Comparison of ENCODE assay signal across 8 mouse cellular contexts in genomic region chr8:48098081-48098639, GRCm38 (mm10). TPM values are rescaled to one million over a fixed set of nuclear protein-coding genes. Genes with fewer than 3 reads are reported as not detected.
DNase-seq lines count a peak whose midpoint lies in the region; ATAC-seq and TF ChIP-seq lines count a peak whose summit lies in the region.

No protein-coding gene starts in this region.

- 64% methylated on average over 13 of the region's 13 CpGs for WGBS in embryonic facial prominence, embryonic 12.5 days
- WGBS in embryonic facial prominence, embryonic 10.5 days = 71% methylated on average over 13 of the region's 13 CpGs
- 61% methylated on average over 13 of the region's 13 CpGs for WGBS in lung, postnatal 0 days
- 69% methylated on average over 13 of the region's 13 CpGs for WGBS in intestine, embryonic 16.5 days
- WGBS in stomach, embryonic 15.5 days = 66% methylated on average over 13 of the region's 13 CpGs

- H3K4me1 ChIP-seq in embryonic facial prominence, embryonic 12.5 days = 0 out of 2 replicates have a peak, but pooled peaks cover 8% of the 10 kb centered on the region
- H3K4me1 ChIP-seq in embryonic facial prominence, embryonic 10.5 days = peaks cover 14% of the 10 kb centered on the region
- H3K4me1 ChIP-seq in lung, postnatal 0 days (ENCODE audit: insufficient read depth, low read depth, low read length) = no peaks in the 10 kb centered on the region
- 0 out of 2 replicates have a peak, but pooled peaks cover 5% of the 10 kb centered on the region for H3K4me1 ChIP-seq in intestine, embryonic 16.5 days (ENCODE audit: control insufficient read depth, insufficient read depth, low read length)
- 0 out of 2 replicates have a peak, but pooled peaks cover 10% of the 10 kb centered on the region for H3K4me1 ChIP-seq in stomach, embryonic 15.5 days

- no peak for TF ChIP-seq EP300 in lung, postnatal 0 days (IDR thresholded peaks at IDR 0.05)

- no peaks in the 10 kb centered on the region for H3K9me3 ChIP-seq in embryonic facial prominence, embryonic 12.5 days
- no peaks in the 10 kb centered on the region for H3K9me3 ChIP-seq in embryonic facial prominence, embryonic 10.5 days
- no peaks in the 10 kb centered on the region for H3K9me3 ChIP-seq in lung, postnatal 0 days (ENCODE audit: low read length)
- no peaks in the 10 kb centered on the region for H3K9me3 ChIP-seq in intestine, embryonic 16.5 days (ENCODE audit: control insufficient read depth, low read length)
- no peaks in the 10 kb centered on the region for H3K9me3 ChIP-seq in stomach, embryonic 15.5 days

- no peak overlapping the region for H3K9ac ChIP-seq in embryonic facial prominence, embryonic 12.5 days
- no peak overlapping the region for H3K9ac ChIP-seq in lung, postnatal 0 days (replicated peaks; ENCODE audit: low read depth)
- no peak overlapping the region for H3K9ac ChIP-seq in intestine, embryonic 16.5 days (ENCODE audit: low read depth, low read length)
- H3K9ac ChIP-seq in stomach, embryonic 15.5 days = no peak overlapping the region

- no peak for DNase-seq in embryonic facial prominence, embryonic 10.5 days (ENCODE audit: low spot score)
- no peak for DNase-seq in lung, postnatal 0 days (ENCODE audit: low spot score)
- no peak for DNase-seq in lung, postnatal 36 days
- no peak for DNase-seq in gastrocnemius, postnatal 36 days
- no peak for DNase-seq in frontal cortex, postnatal 36 days (ENCODE audit: low spot score in 2 of 2)

- intact Hi-C loops in gastrocnemius, postnatal 36 days (cut with DNase I) = no loop called here

- H3K27ac ChIP-seq in embryonic facial prominence, embryonic 12.5 days = no peak overlapping the region
- H3K27ac ChIP-seq in embryonic facial prominence, embryonic 10.5 days (replicated peaks) = no peak overlapping the region
- no peak overlapping the region for H3K27ac ChIP-seq in lung, postnatal 0 days (ENCODE audit: low read length)
- H3K27ac ChIP-seq in intestine, embryonic 16.5 days (ENCODE audit: low read length) = no peak overlapping the region
- no peak overlapping the region for H3K27ac ChIP-seq in stomach, embryonic 15.5 days

- no peak for ATAC-seq in embryonic facial prominence, embryonic 12.5 days (ENCODE audit: insufficient number of reproducible peaks, insufficient read depth, low FRiP score, low TSS enrichment)
- no peak for ATAC-seq in lung, postnatal 0 days
- ATAC-seq in intestine, embryonic 16.5 days = no peak
- no peak for ATAC-seq in stomach, embryonic 15.5 days (ENCODE audit: insufficient read depth, low FRiP score, low read depth)

- no peak for TF ChIP-seq CTCF in lung, postnatal 0 days (IDR thresholded peaks at IDR 0.05)

- peak overlapping the region; percentile 53; the same call in 1 of the 2 replicates for H3K4me2 ChIP-seq in embryonic facial prominence, embryonic 12.5 days (replicated peaks)
- peak overlapping the region; percentile 45; the same call in 1 of the 2 replicates for H3K4me2 ChIP-seq in lung, postnatal 0 days (replicated peaks; ENCODE audit: low read depth, low read length)
- H3K4me2 ChIP-seq in intestine, embryonic 16.5 days (ENCODE audit: low read depth, low read length) = peak overlapping the region; percentile 48; the same call in 1 of the 2 replicates
- H3K4me2 ChIP-seq in stomach, embryonic 15.5 days = peak overlapping the region; percentile 57

- H3K36me3 ChIP-seq in embryonic facial prominence, embryonic 12.5 days = no peaks in the 10 kb centered on the region
- H3K36me3 ChIP-seq in embryonic facial prominence, embryonic 10.5 days (replicated peaks) = no peaks in the 10 kb centered on the region
- H3K36me3 ChIP-seq in lung, postnatal 0 days (ENCODE audit: insufficient read depth, low read length) = no peaks in the 10 kb centered on the region
- no peaks in the 10 kb centered on the region for H3K36me3 ChIP-seq in intestine, embryonic 16.5 days (ENCODE audit: control insufficient read depth, insufficient read depth, low read length)
- H3K36me3 ChIP-seq in stomach, embryonic 15.5 days = no peaks in the 10 kb centered on the region

- H3K4me3 ChIP-seq in embryonic facial prominence, embryonic 12.5 days = no peak overlapping the region
- no peak overlapping the region; the same call in 1 of the 2 replicates for H3K4me3 ChIP-seq in embryonic facial prominence, embryonic 10.5 days
- H3K4me3 ChIP-seq in lung, postnatal 0 days (ENCODE audit: low read depth, low read length) = no peak overlapping the region
- peak overlapping the region; percentile 26; the same call in 1 of the 2 replicates for H3K4me3 ChIP-seq in intestine, embryonic 16.5 days (ENCODE audit: low read length)
- H3K4me3 ChIP-seq in stomach, embryonic 15.5 days (replicated peaks) = peak overlapping the region; percentile 31; the same call in 1 of the 2 replicates

- H3K27me3 ChIP-seq in embryonic facial prominence, embryonic 12.5 days = no peaks in the 10 kb centered on the region
- peaks cover 8% of the 10 kb centered on the region; the same call in 1 of the 2 replicates for H3K27me3 ChIP-seq in embryonic facial prominence, embryonic 10.5 days (replicated peaks; ENCODE audit: low read depth, poor library complexity, severe bottlenecking)
- H3K27me3 ChIP-seq in lung, postnatal 0 days (replicated peaks; ENCODE audit: insufficient read depth, low read length) = no peaks in the 10 kb centered on the region
- H3K27me3 ChIP-seq in intestine, embryonic 16.5 days (replicated peaks; ENCODE audit: control insufficient read depth, insufficient read depth, low read length) = no peaks in the 10 kb centered on the region
- no peaks in the 10 kb centered on the region for H3K27me3 ChIP-seq in stomach, embryonic 15.5 days (replicated peaks)

RNA-seq across cellular contexts. Expression of gene Dctd, which starts 0.7 kb away (rescaled TPM):
- polyA plus RNA-seq in embryonic facial prominence, embryonic 12.5 days (2016; fragmentation: Nextera tagmentation; extraction: Ambion mirVana) = 35.8 and 37.0 TPM in 2 replicates
- polyA plus RNA-seq in embryonic facial prominence, embryonic 10.5 days (2016; fragmentation: Nextera tagmentation; extraction: Ambion mirVana) = 57.0 and 58.7 TPM in 2 replicates
- 1.5 and 1.9 TPM in 2 replicates for polyA plus RNA-seq in lung, postnatal 0 days (2015; fragmentation: Nextera tagmentation; extraction: Ambion mirVana)
- 27.0 and 30.2 TPM in 2 replicates for polyA plus RNA-seq in intestine, embryonic 16.5 days (2015; fragmentation: Nextera tagmentation; extraction: Ambion mirVana)
- polyA plus RNA-seq in stomach, embryonic 15.5 days (2015; fragmentation: Nextera tagmentation; extraction: Ambion mirVana) = 24.5 and 29.6 TPM in 2 replicates
- total RNA-seq in gastrocnemius, postnatal 36 days (2021) = 1 to 10 TPM; 1.2 to 1.4 TPM

Comparison
In these comparisons a context has a peak if more than half of its experiments do, and no peak if none do; other contexts are left out.
1. H3K4me3 ChIP-seq: peak in intestine, embryonic 16.5 days (single experiment) and stomach, embryonic 15.5 days (single experiment); none in embryonic facial prominence, embryonic 12.5 days (single experiment), embryonic facial prominence, embryonic 10.5 days (single experiment) and lung, postnatal 0 days (single experiment).
2. Peak in every context shown above with its lines, with median percentiles within 50 percentile points of each other: H3K4me2 ChIP-seq.